Mouse (Mus musculus) bone marrow macrophage, adult 2 months (primary cell): ENCODE data around the gene Gfer.

Source experiments
- CTCF ChIP-seq: IDR thresholded peaks from 2 replicates; pipeline ENCODE4 v1.5.1; 2012; ENCODE audit warnings: low read depth, mild to moderate bottlenecking, low read length, moderate library complexity
- POLR2A ChIP-seq: IDR thresholded peaks from 2 replicates; pipeline ENCODE4 v1.6.1; 2012; ENCODE audit warnings: mild to moderate bottlenecking, low read depth, low read length, borderline replicate concordance

- no peak for TF ChIP-seq POLR2A
- TF ChIP-seq CTCF, result no peak
Measured at GRCm38 (mm10) chr17:24647493-24647892, 48.5 kb downstream of the Gfer start.
